Mouse (Mus musculus) MEL (cell line): Measurements from ENCODE around the gene Aifm1. TPM values are rescaled to one million over a fixed set of nuclear protein-coding genes. Genes with fewer than 3 reads are reported as not detected.

Experiments
- DNase-seq: peaks from one replicate; pipeline ENCODE4 v3.0.0; 2011; ENCODE audit warnings: low read depth, low spot score
- H3K27ac ChIP-seq: 2 replicates; pipeline ENCODE4 v1.5.1; 2012; ENCODE audit warnings: low read depth, mild to moderate bottlenecking, control low read depth, low read length, moderate library complexity; ENCODE audit not compliant: control insufficient read depth
- H3K27me3 ChIP-seq, 2 experiments: fragments of 150-350 bp in 1 of 2; sonication (generic) in 1 of 2; 2 replicates each; pipeline ENCODE4 v1.6.1; 2012; ENCODE audit warnings: low read length in 2 of 2, mild to moderate bottlenecking in 2 of 2, improper control_type of control experiment in 1 of 2, moderate library complexity in 1 of 2; ENCODE audit not compliant: insufficient read depth in 2 of 2, control insufficient read depth in 1 of 2
- H3K36me3 ChIP-seq, 2 experiments: 2 replicates each; pipeline ENCODE4 v1.6.1; 2012 to 2014; ENCODE audit warnings: low read length in 2 of 2, improper control_type of control experiment in 1 of 2, inconsistent platforms in 1 of 2, mild to moderate bottlenecking in 1 of 2; ENCODE audit not compliant: insufficient read depth in 2 of 2, control insufficient read depth in 1 of 2
- H3K4me1 ChIP-seq, 2 experiments: fragments of 150-350 bp in 1 of 2; sonication (generic) in 1 of 2; 2 replicates each; pipeline ENCODE4 v1.6.1; 2012; ENCODE audit warnings: low read length in 2 of 2, improper control_type of control experiment in 1 of 2, mild to moderate bottlenecking in 1 of 2; ENCODE audit not compliant: insufficient read depth in 2 of 2, control insufficient read depth in 1 of 2
- H3K4me3 ChIP-seq, 2 experiments: fragments of 150-350 bp in 1 of 2; sonication (generic) in 1 of 2; 2 replicates each; pipeline ENCODE4 v1.5.1; 2012; ENCODE audit warnings: low read depth in 2 of 2, low read length in 2 of 2, mild to moderate bottlenecking in 2 of 2, moderate library complexity in 2 of 2, control low read depth in 1 of 2, improper control_type of control experiment in 1 of 2; ENCODE audit not compliant: control insufficient read depth in 1 of 2, insufficient read depth in 1 of 2
- H3K79me2 ChIP-seq: 2 replicates; pipeline ENCODE4 v1.6.1; 2012; ENCODE audit warnings: mild to moderate bottlenecking, low read length, moderate library complexity; ENCODE audit not compliant: control insufficient read depth, poor library complexity, insufficient read depth
- H3K9ac ChIP-seq: 2 replicates; pipeline ENCODE4 v1.6.1; 2012; ENCODE audit warnings: low read depth, mild to moderate bottlenecking, control low read depth, low read length, moderate library complexity; ENCODE audit not compliant: control insufficient read depth, poor library complexity, severe bottlenecking
- H3K9me3 ChIP-seq: fragments of 150-350 bp; sonication (generic); replicated peaks from 2 replicates; pipeline ENCODE4 v1.6.1; 2012; ENCODE audit warnings: mild to moderate bottlenecking, low read length, improper control_type of control experiment, moderate library complexity; ENCODE audit not compliant: insufficient read depth
- BHLHE40 ChIP-seq: IDR thresholded peaks from 2 replicates; pipeline ENCODE4 v1.6.1; 2012; ENCODE audit warnings: low read depth, mild to moderate bottlenecking, inconsistent platforms, low read length, improper control_type of control experiment, borderline replicate concordance
- CHD2 ChIP-seq: IDR thresholded peaks from 2 replicates; pipeline ENCODE4 v1.6.1; 2011; ENCODE audit warnings: low read length, improper control_type of control experiment
- CTCF ChIP-seq, 3 experiments: IDR thresholded peaks in 2 of 3; conservative IDR thresholded peaks in 1 of 3; 2 replicates each; pipeline ENCODE4 v1.5.1; 2011 to 2012; ENCODE audit warnings: low read length in 3 of 3, low read depth in 2 of 3, mild to moderate bottlenecking in 2 of 3, improper control_type of control experiment in 1 of 3, inconsistent platforms in 1 of 3, mixed read lengths in 1 of 3, moderate library complexity in 1 of 3; ENCODE audit not compliant: control insufficient read depth in 1 of 3, insufficient read depth in 1 of 3, poor library complexity in 1 of 3, severe bottlenecking in 1 of 3
- HCFC1 ChIP-seq: IDR thresholded peaks from 2 replicates; pipeline ENCODE4 v1.6.1; 2012; ENCODE audit warnings: low read depth, mild to moderate bottlenecking, inconsistent platforms, low read length, improper control_type of control experiment, moderate library complexity
- JUND ChIP-seq: IDR thresholded peaks from 2 replicates; pipeline ENCODE4 v1.6.1; 2011; ENCODE audit warnings: low read depth, mild to moderate bottlenecking, improper control_type of control experiment, low read length
- MAX ChIP-seq: IDR thresholded peaks from 2 replicates; pipeline ENCODE4 v1.6.1; 2011; ENCODE audit warnings: low read length, improper control_type of control experiment
- MAZ ChIP-seq: IDR thresholded peaks from 2 replicates; pipeline ENCODE4 v1.6.1; 2012; ENCODE audit warnings: low read depth, mild to moderate bottlenecking, inconsistent platforms, low read length, improper control_type of control experiment
- MEF2A ChIP-seq: IDR thresholded peaks from 2 replicates; pipeline ENCODE4 v1.6.1; 2014; ENCODE audit warnings: low read depth, mild to moderate bottlenecking, inconsistent platforms, low read length, improper control_type of control experiment; ENCODE audit not compliant: poor library complexity, insufficient replicate concordance, severe bottlenecking; ENCODE audit errors: extremely low read depth
- NRF1 ChIP-seq: IDR thresholded peaks from 2 replicates; pipeline ENCODE4 v1.6.1; 2014; ENCODE audit warnings: low read depth, mild to moderate bottlenecking, inconsistent platforms, low read length, improper control_type of control experiment, moderate library complexity; ENCODE audit not compliant: poor library complexity, insufficient read depth, severe bottlenecking
- SMC3 ChIP-seq: IDR thresholded peaks from 2 replicates; pipeline ENCODE4 v1.6.1; 2011; ENCODE audit warnings: low read depth, low read length, improper control_type of control experiment
- TBP ChIP-seq: IDR thresholded peaks from 2 replicates; pipeline ENCODE4 v1.8.0; 2011; ENCODE audit warnings: low read depth, low read length, improper control_type of control experiment
- USF2 ChIP-seq, 2 experiments: IDR thresholded peaks; 2 replicates each; pipeline ENCODE4 v1.6.1; 2011 to 2012; ENCODE audit warnings: improper control_type of control experiment in 2 of 2, low read length in 2 of 2, borderline replicate concordance in 1 of 2, inconsistent platforms in 1 of 2, low read depth in 1 of 2, mild to moderate bottlenecking in 1 of 2; ENCODE audit not compliant: insufficient read depth in 1 of 2
- ZNF384 ChIP-seq: IDR thresholded peaks from 2 replicates; pipeline ENCODE4 v1.6.1; 2012; ENCODE audit warnings: low read depth, mild to moderate bottlenecking, inconsistent platforms, low read length, improper control_type of control experiment
- polyA plus RNA-seq, 2 experiments: library from polyadenylated mRNA; stranded (reverse) in 1 of 2; unstranded in 1 of 2; fragments of >175 nt in 1 of 2; fragments of >200 nt in 1 of 2; gene quantifications; 2 replicates each; pipeline versions ENCODE4 v1.2.1 to v1.2.4; 2012; ENCODE audit warnings: low replicate concordance in 2 of 2, low read depth in 1 of 2; ENCODE audit not compliant: insufficient read length in 2 of 2, insufficient read depth in 1 of 2, missing spikeins in 1 of 2
- total RNA-seq: library from RNA; depleted of rRNA; stranded (reverse); fragments of 300-350 nt; gene quantifications from 2 replicates; pipeline ENCODE4 v1.2.3, GENCODE M21; 2012

Gene Aifm1
- total and polyA plus RNA-seq, 3 experiments, result 69.1 to 99.1 TPM; not detected in 1

DNA sequence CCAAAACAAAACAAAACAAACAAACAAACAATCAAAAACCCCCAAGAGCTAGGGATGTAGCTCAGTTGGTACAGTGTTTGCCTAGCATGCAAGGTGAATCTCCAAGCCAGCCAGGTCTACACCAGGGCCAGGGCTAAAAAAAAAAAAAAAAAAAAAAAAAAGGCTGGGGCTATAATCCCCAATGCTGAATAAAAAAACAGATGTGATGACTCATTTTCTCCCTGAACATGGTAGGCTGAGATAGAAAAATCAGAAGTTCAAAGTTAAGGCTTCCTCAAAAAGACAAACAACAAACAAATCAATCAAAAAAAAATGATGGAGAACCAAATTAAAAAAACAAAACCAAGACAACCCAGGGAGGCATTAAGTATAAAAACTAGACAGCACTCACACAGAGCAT lies 84.3 kb downstream of the Aifm1 start:
- Histone ChIP-seq H3K4me3 (no peak overlapping the region), H3K36me3 (peaks cover 0 to 20% of the 10 kb centered on the region in 2 experiments; a peak in 2 of 4 replicates), H3K79me2 (peaks cover 6% of the 10 kb centered on the region; the same call in 1 of the 2 replicates), H3K27ac (no peak overlapping the region), H3K27me3 (no peaks in the 10 kb centered on the region), H3K4me1 (peaks cover 8 to 32% of the 10 kb centered on the region in 2 experiments), H3K9ac (no peak overlapping the region), H3K9me3 (no peaks in the 10 kb centered on the region)
- DNase-seq, result peak; percentile 18
- TF ChIP-seq ZNF384 (peak; percentile 91), USF2 (IDR thresholded peaks at IDR 0.05; ENCODE audit: borderline replicate concordance in 1 of 2, insufficient read depth in 1 of 2, low read depth in 1 of 2, low read length in 2 of 2) (no peak), CTCF (IDR thresholded peaks at IDR 0.05 in 2 of 3, conservative IDR thresholded peaks at IDR 0.05 in 1 of 3; ENCODE audit: control insufficient read depth in 1 of 3, insufficient read depth in 1 of 3, low read depth in 2 of 3, low read length in 3 of 3, poor library complexity in 1 of 3, severe bottlenecking in 1 of 3) (no peak), CHD2 (no peak)

DNA sequence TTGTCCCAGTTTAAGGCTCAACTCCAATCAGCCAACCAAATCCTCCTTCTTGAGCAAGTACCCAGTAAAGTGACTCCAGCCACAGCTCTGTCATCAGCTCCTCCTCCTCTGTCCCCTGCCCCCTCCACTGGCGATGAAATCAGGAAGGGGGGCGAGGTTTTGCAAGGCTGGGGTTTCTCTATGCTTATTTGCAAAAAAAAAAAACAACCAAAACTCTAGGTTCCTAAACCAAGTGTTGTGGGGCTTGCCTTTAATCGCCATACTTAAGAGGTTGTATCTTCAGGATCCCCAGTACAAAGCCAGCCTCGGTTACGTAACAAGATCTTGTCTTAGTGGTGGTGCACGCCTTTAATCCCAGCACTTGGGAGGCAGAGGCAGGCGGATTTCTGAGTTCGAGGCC lies 84.7 kb downstream of the Aifm1 start:
- Histone ChIP-seq H3K9me3 (no peaks in the 10 kb centered on the region), H3K9ac (no peak overlapping the region), H3K4me1 (peaks cover 5 to 32% of the 10 kb centered on the region in 2 experiments), H3K4me3 (no peak overlapping the region), H3K79me2 (peaks cover 4% of the 10 kb centered on the region; the same call in 1 of the 2 replicates), H3K27ac (no peak overlapping the region), H3K27me3 (no peaks in the 10 kb centered on the region), H3K36me3 (peaks cover 0 to 15% of the 10 kb centered on the region in 2 experiments; a peak in 2 of 4 replicates)
- TF ChIP-seq SMC3 (no peak), MAZ (no peak), HCFC1 (no peak), NRF1 (no peak), TBP (no peak), MAX (no peak), MEF2A (no peak), USF2 (IDR thresholded peaks at IDR 0.05; ENCODE audit: borderline replicate concordance in 1 of 2, insufficient read depth in 1 of 2, low read depth in 1 of 2, low read length in 2 of 2) (no peak), CHD2 (no peak), BHLHE40 (no peak)
- DNase-seq, result no peak

DNA sequence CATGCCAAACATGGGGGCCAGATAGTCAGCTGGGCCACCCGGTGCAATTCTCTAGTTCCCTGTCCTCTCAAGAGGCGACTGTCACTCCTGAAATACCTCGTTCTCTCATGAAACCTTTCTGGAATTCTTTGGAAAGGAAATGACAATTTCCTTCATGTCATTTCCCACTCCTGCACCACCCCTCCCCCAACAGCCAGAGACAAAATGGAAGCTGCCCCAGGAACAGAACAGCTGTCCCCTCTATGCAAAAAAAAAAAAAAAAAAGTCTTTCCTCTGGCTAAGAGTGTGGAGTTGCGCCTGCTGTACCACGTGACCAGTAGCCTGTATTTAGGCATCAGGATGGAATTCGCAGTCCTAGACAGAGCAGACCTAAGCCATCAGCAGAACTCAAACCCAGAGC lies 85.1 kb downstream of the Aifm1 start:
- Histone ChIP-seq H3K79me2 (peaks cover 4% of the 10 kb centered on the region; the same call in 1 of the 2 replicates), H3K9ac (no peak overlapping the region), H3K4me1 (peaks cover 3 to 31% of the 10 kb centered on the region in 2 experiments), H3K36me3 (peaks cover 0 to 15% of the 10 kb centered on the region in 2 experiments; a peak in 2 of 4 replicates), H3K27ac (no peak overlapping the region), H3K4me3 (no peak overlapping the region), H3K9me3 (no peaks in the 10 kb centered on the region), H3K27me3 (no peaks in the 10 kb centered on the region)
- no peak for TF ChIP-seq MAZ
- no peak for TF ChIP-seq JUND
- DNase-seq, result no peak
